Mouse (Mus musculus) midbrain, embryonic 13.5 days (tissue): ENCODE measurements at regions not wholly inside any gene's neighbourhood (a gene's known extent, or its start where the extent isn't known, plus 50 kb on each side); places are given as distances from the start of the nearest gene placed in this dataset.

Source experiments
- ATAC-seq: fragments of 200-750 bp; cut with Nextera tagmentation; 2 replicates; pipeline ENCODE4 v1.8.0; 2017; ENCODE audit warnings: mild to moderate bottlenecking, moderate TSS enrichment, moderate library complexity
- H3K27ac ChIP-seq: fragments of 300-500 bp; sonication (generic); 2 replicates; pipeline ENCODE4 v1.5.1; 2015; ENCODE audit warnings: inconsistent platforms, mild to moderate bottlenecking, moderate library complexity
- H3K27me3 ChIP-seq: fragments of 300-500 bp; sonication (generic); 2 replicates; pipeline ENCODE4 v1.6.1; 2015; ENCODE audit warnings: mild to moderate bottlenecking, inconsistent platforms
- H3K36me3 ChIP-seq: fragments of 300-500 bp; sonication (generic); 2 replicates; pipeline ENCODE4 v1.6.1; 2015; ENCODE audit warnings: mild to moderate bottlenecking, inconsistent platforms
- H3K4me1 ChIP-seq: fragments of 300-500 bp; sonication (generic); replicated peaks from 2 replicates; pipeline ENCODE4 v1.6.1; 2015; ENCODE audit warnings: inconsistent platforms
- H3K4me2 ChIP-seq: fragments of 300-500 bp; sonication (generic); replicated peaks from 2 replicates; pipeline ENCODE4 v1.6.1; 2015; ENCODE audit warnings: moderate library complexity, mild to moderate bottlenecking, inconsistent platforms
- H3K4me3 ChIP-seq: fragments of 300-500 bp; sonication (generic); replicated peaks from 2 replicates; pipeline ENCODE4 v1.5.1; 2015; ENCODE audit warnings: mild to moderate bottlenecking, inconsistent platforms
- H3K9ac ChIP-seq: fragments of 300-500 bp; sonication (generic); replicated peaks from 2 replicates; pipeline ENCODE4 v1.6.1; 2015; ENCODE audit warnings: mild to moderate bottlenecking, inconsistent platforms
- H3K9me3 ChIP-seq: fragments of 300-500 bp; sonication (generic); 2 replicates; pipeline ENCODE4 v1.6.1; 2016; ENCODE audit warnings: mild to moderate bottlenecking, inconsistent platforms
- WGBS: fragments of 180-500 bp; shearing (Covaris S2); methylation state at CpG from one replicate; pipeline ENCODE4 v1.1.7; 2015; 5-methylcytosine and 5-hydroxymethylcytosine counted together

DNA sequence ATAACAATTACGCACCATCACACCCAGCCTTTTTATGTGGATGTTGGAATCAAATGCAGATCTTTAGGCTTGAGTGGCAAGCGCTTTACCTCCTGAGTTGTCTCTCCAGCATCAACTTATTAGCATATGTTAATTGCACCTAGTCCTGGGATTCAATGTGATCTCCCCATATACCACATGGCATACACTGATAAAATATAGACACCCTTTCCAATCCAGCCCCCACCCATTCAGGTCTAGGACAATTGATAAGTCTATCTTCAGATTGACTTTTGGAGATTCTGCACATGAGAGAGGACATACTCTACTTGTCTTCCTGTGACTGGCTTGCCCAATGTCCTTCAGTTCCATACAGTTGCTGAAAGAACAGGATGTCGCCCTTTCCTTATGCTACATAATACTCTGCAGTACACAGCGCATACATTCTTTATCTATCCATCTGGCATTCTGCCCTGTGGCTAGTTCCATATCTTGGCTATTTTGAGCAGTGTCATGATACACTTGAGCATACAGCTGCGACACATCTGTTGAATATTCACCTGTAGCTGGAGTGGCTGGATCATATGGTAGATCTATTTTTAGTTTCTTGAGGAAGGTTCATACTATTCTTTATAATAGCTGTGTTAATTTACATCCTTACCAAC is 120.3 kb downstream of the Gsdmc2 start:
- H3K4me3 ChIP-seq = no peak overlapping the region
- 92% methylated on average over 5 of the region's 5 CpGs for whole genome bisulfite sequencing

DNA sequence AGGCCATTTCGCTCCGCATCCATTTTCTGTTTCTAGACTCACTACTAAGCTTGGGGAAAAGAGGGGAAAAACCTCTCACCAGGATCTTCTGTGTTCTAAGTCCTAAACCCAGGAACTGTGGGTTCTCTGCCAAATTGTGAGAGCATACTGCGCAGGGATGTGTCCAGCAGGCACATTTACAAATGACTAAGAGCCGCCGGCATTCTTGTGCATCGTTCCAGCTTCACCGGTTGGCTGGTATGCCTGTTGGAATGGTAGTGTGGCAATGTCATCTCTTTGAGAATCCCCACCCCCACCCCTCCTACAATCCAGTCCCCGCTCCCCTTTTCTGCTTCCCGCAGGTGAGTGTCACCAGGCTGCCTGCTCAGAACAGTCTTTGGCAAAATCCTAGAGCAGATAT is 122.0 kb downstream of the Gsdmc2 start:
- no peak for ATAC-seq
- no peak overlapping the region for H3K27ac ChIP-seq

More for the DNA sequence above, 120.3 kb downstream of the Gsdmc2 start:
- Histone ChIP-seq H3K9me3 (no peaks in the 10 kb centered on the region), H3K4me1 (no peaks in the 10 kb centered on the region), H3K4me2 (no peak overlapping the region), H3K36me3 (no peaks in the 10 kb centered on the region), H3K27me3 (no peaks in the 10 kb centered on the region), H3K27ac (no peak overlapping the region), H3K9ac (no peak overlapping the region)
- no peak for ATAC-seq

GRCm38 (mm10) chr15:63721669-63722357 is 123.2 kb downstream of the Gsdmc2 start:
- no peak for ATAC-seq
- no peaks in the 10 kb centered on the region for H3K9me3 ChIP-seq
- H3K4me3 ChIP-seq = no peak overlapping the region
- H3K4me2 ChIP-seq = no peak overlapping the region
- H3K36me3 ChIP-seq = no peaks in the 10 kb centered on the region
- H3K27ac ChIP-seq = no peak overlapping the region
- WGBS = 63% methylated on average over 3 of the region's 3 CpGs
- H3K4me1 ChIP-seq = no peaks in the 10 kb centered on the region
- no peak overlapping the region for H3K9ac ChIP-seq
- no peaks in the 10 kb centered on the region for H3K27me3 ChIP-seq

More for the DNA sequence above, 122.0 kb downstream of the Gsdmc2 start:
- Histone ChIP-seq H3K4me1 (no peaks in the 10 kb centered on the region), H3K9me3 (no peaks in the 10 kb centered on the region), H3K4me3 (no peak overlapping the region), H3K4me2 (no peak overlapping the region), H3K27me3 (no peaks in the 10 kb centered on the region), H3K36me3 (no peaks in the 10 kb centered on the region), H3K9ac (no peak overlapping the region)
- 62% methylated on average over 9 of the region's 9 CpGs for WGBS

- no peak overlapping the region for H3K27ac ChIP-seq
- H3K4me2 ChIP-seq = no peak overlapping the region
- H3K9me3 ChIP-seq = no peaks in the 10 kb centered on the region
- WGBS = 94% methylated on average over 8 of the region's 8 CpGs
- no peaks in the 10 kb centered on the region for H3K4me1 ChIP-seq
- no peak overlapping the region for H3K4me3 ChIP-seq
- no peaks in the 10 kb centered on the region for H3K27me3 ChIP-seq
- ATAC-seq = no peak
- H3K36me3 ChIP-seq = no peaks in the 10 kb centered on the region
- H3K9ac ChIP-seq = no peak overlapping the region
Measured at GRCm38 (mm10) chr15:63717812-63718211, 127.2 kb downstream of the Gsdmc2 start.

DNA sequence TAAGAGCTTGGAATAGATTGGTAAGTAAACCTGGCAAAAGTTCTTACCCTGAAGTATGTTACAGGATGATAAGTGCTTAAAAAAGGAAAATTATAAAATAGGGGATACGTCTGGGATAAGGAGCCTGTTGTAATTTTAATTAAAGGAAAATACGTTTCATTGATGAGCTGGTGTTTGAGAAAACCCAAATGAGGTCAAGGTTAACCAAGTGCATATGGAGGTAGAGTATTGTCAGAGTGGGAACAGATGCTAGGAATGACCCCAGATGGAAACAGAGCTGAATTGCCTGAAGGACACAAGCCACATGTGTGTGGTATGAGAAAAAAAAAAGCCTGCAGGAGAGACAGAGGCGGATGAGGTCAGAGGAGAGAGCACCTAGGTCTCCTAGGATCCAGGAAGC is 131.3 kb downstream of the Gsdmc2 start:
- H3K27ac ChIP-seq = no peak overlapping the region
- H3K4me1 ChIP-seq = no peaks in the 10 kb centered on the region
- no peak overlapping the region for H3K9ac ChIP-seq
- no peak overlapping the region for H3K4me3 ChIP-seq
- ATAC-seq = no peak
- H3K4me2 ChIP-seq = no peak overlapping the region
- no peaks in the 10 kb centered on the region for H3K36me3 ChIP-seq
- no peaks in the 10 kb centered on the region for H3K27me3 ChIP-seq
- H3K9me3 ChIP-seq = no peaks in the 10 kb centered on the region
- WGBS = 92% methylated on average over 3 of the region's 3 CpGs

GRCm38 (mm10) chr15:63710381-63710780 is 134.6 kb downstream of the Gsdmc2 start:
- ATAC-seq = no peak
- no peak overlapping the region for H3K27ac ChIP-seq
- no peak overlapping the region for H3K9ac ChIP-seq
- H3K4me1 ChIP-seq = no peaks in the 10 kb centered on the region
- no peak overlapping the region for H3K4me3 ChIP-seq
- no peaks in the 10 kb centered on the region for H3K27me3 ChIP-seq
- H3K36me3 ChIP-seq = no peaks in the 10 kb centered on the region
- H3K4me2 ChIP-seq = no peak overlapping the region
- 85% methylated on average over 5 of the region's 5 CpGs for WGBS
- H3K9me3 ChIP-seq = no peaks in the 10 kb centered on the region

GRCm38 (mm10) chr15:63709270-63709933 is 135.6 kb downstream of the Gsdmc2 start:
- no peak for ATAC-seq
- Histone ChIP-seq H3K4me1 (no peaks in the 10 kb centered on the region), H3K36me3 (no peaks in the 10 kb centered on the region), H3K9ac (no peak overlapping the region), H3K4me3 (no peak overlapping the region), H3K9me3 (no peaks in the 10 kb centered on the region), H3K4me2 (no peak overlapping the region), H3K27me3 (no peaks in the 10 kb centered on the region), H3K27ac (no peak overlapping the region)
- 91% methylated on average over 4 of the region's 4 CpGs for WGBS

DNA sequence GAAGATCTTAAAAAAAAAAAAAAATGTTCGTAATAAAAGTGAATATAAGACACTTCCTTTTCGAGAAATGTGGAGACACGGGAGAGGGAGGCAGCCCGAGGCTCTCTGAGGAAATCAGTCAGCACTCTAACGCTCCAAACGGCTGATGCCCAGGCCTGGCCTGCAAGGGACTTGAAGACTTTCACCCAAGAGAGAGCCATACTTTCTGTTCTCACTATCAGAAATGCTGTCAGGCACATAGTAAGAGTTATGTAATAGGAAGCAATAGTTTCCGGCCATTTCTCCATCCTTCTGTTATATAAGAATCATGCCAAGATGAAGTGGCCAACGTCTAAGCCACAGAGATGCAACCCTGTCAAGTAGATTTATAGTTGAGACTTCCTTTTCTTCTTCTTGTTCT is 140.3 kb downstream of the Gsdmc2 start:
- ATAC-seq = no peak
- no peak overlapping the region for H3K4me3 ChIP-seq
- no peaks in the 10 kb centered on the region for H3K27me3 ChIP-seq
- no peaks in the 10 kb centered on the region for H3K4me1 ChIP-seq
- H3K36me3 ChIP-seq = no peaks in the 10 kb centered on the region
- WGBS = 91% methylated on average over 8 of the region's 8 CpGs
- H3K9ac ChIP-seq = no peak overlapping the region
- no peak overlapping the region for H3K27ac ChIP-seq
- no peak overlapping the region for H3K4me2 ChIP-seq
- no peaks in the 10 kb centered on the region for H3K9me3 ChIP-seq

- Histone ChIP-seq H3K4me1 (peaks cover 6% of the 10 kb centered on the region), H3K4me2 (no peak overlapping the region), H3K4me3 (no peak overlapping the region), H3K27ac (no peak overlapping the region), H3K9ac (no peak overlapping the region), H3K36me3 (no peaks in the 10 kb centered on the region), H3K9me3 (no peaks in the 10 kb centered on the region), H3K27me3 (peaks cover 25% of the 10 kb centered on the region)
- ATAC-seq = no peak
- WGBS = 96% methylated on average over 10 of the region's 10 CpGs
Measured at GRCm38 (mm10) chr15:63697831-63698230, 147.1 kb downstream of the Gsdmc2 start.

- H3K4me1 ChIP-seq = peaks cover 10% of the 10 kb centered on the region
- H3K27ac ChIP-seq = no peak overlapping the region
- H3K36me3 ChIP-seq = no peaks in the 10 kb centered on the region
- H3K9me3 ChIP-seq = no peaks in the 10 kb centered on the region
- WGBS = 54% methylated on average over 3 of the region's 3 CpGs
- no peak overlapping the region for H3K4me2 ChIP-seq
- H3K27me3 ChIP-seq = peaks cover 25% of the 10 kb centered on the region
- no peak for ATAC-seq
- H3K9ac ChIP-seq = no peak overlapping the region
- H3K4me3 ChIP-seq = no peak overlapping the region
Measured at GRCm38 (mm10) chr15:63694150-63694549, 150.8 kb downstream of the Gsdmc2 start.

- peaks cover 25% of the 10 kb centered on the region for H3K27me3 ChIP-seq
- no peaks in the 10 kb centered on the region for H3K9me3 ChIP-seq
- H3K4me2 ChIP-seq = no peak overlapping the region
- no peaks in the 10 kb centered on the region for H3K36me3 ChIP-seq
- no peak overlapping the region for H3K9ac ChIP-seq
- no peak overlapping the region for H3K4me3 ChIP-seq
- 66% methylated on average over 2 of the region's 2 CpGs for WGBS
- ATAC-seq = no peak
- no peak overlapping the region for H3K27ac ChIP-seq
- peaks cover 10% of the 10 kb centered on the region for H3K4me1 ChIP-seq
Measured at GRCm38 (mm10) chr15:63693561-63693960, 151.4 kb downstream of the Gsdmc2 start.

GRCm38 (mm10) chr15:63692491-63693295 is 152.3 kb downstream of the Gsdmc2 start:
- Histone ChIP-seq H3K4me3 (no peak overlapping the region), H3K9me3 (no peaks in the 10 kb centered on the region), H3K4me2 (peak overlapping the region; percentile 0; the same call in 1 of the 2 replicates), H3K36me3 (no peaks in the 10 kb centered on the region), H3K4me1 (peaks cover 10% of the 10 kb centered on the region), H3K9ac (0 out of 2 replicates have a peak overlapping the region, but pooled peaks have one; percentile 10), H3K27me3 (peaks cover 25% of the 10 kb centered on the region), H3K27ac (no peak overlapping the region)
- ATAC-seq = peak; percentile 74
- 4% methylated on average over 9 of the region's 9 CpGs for WGBS
